Mouse (Mus musculus) small intestine, adult 2 months (tissue): ENCODE data around the gene Cldn3. TPM values are rescaled to one million over a fixed set of nuclear protein-coding genes. Genes with fewer than 3 reads are reported as not detected.

Experiments
- H3K27ac ChIP-seq: fragments of 200-500 bp; 2 replicates; pipeline ENCODE4 v1.5.1; 2012; ENCODE audit warnings: low read depth, low read length, control low read depth, inconsistent platforms; ENCODE audit not compliant: insufficient read depth
- H3K27me3 ChIP-seq: fragments of 200-500 bp; 2 replicates; pipeline ENCODE4 v1.6.1; 2012; ENCODE audit warnings: mild to moderate bottlenecking, moderate library complexity, low read length, inconsistent platforms; ENCODE audit not compliant: control insufficient read depth, insufficient read depth
- H3K36me3 ChIP-seq: fragments of 200-500 bp; 2 replicates; pipeline ENCODE4 v1.6.1; 2012; ENCODE audit warnings: mild to moderate bottlenecking, low read length, control low read depth, inconsistent platforms; ENCODE audit not compliant: control insufficient read depth, insufficient read depth
- H3K4me1 ChIP-seq: fragments of 200-500 bp; 2 replicates; pipeline ENCODE4 v1.6.1; 2012; ENCODE audit warnings: low read length, inconsistent platforms, mixed read lengths; ENCODE audit not compliant: control insufficient read depth, insufficient read depth, insufficient read length
- H3K4me3 ChIP-seq: fragments of 200-500 bp; 2 replicates; pipeline ENCODE4 v1.5.1; 2012; ENCODE audit warnings: low read depth, mild to moderate bottlenecking, control low read depth, inconsistent platforms, low read length, moderate library complexity
- CTCF ChIP-seq: fragments of 200-500 bp; IDR thresholded peaks from 2 replicates; pipeline ENCODE4 v1.5.1; 2012; ENCODE audit warnings: low read depth, mild to moderate bottlenecking, control low read depth, inconsistent platforms, low read length, moderate library complexity, mixed read lengths; ENCODE audit not compliant: insufficient replicate concordance, insufficient read length; ENCODE audit errors: extremely low read depth
- POLR2A ChIP-seq: fragments of 200-500 bp; IDR thresholded peaks from 2 replicates; pipeline ENCODE4 v1.6.1; 2012; ENCODE audit warnings: low read depth, mild to moderate bottlenecking, control low read depth, inconsistent platforms, low read length, moderate library complexity
- WGBS: fragments of 180-500 bp; shearing (Covaris S2); methylation state at CpG from one replicate; pipeline ENCODE4 v1.1.7; 2018; 5-methylcytosine and 5-hydroxymethylcytosine counted together
- polyA plus RNA-seq: library from polyadenylated mRNA; depleted of rRNA; stranded (reverse); fragments of >200 nt; gene quantifications from 2 replicates; pipeline ENCODE4 v1.2.3, GENCODE M21; 2012

Gene Cldn3
- polyA plus RNA-seq, 1 experiment = 2,448 TPM

DNA sequence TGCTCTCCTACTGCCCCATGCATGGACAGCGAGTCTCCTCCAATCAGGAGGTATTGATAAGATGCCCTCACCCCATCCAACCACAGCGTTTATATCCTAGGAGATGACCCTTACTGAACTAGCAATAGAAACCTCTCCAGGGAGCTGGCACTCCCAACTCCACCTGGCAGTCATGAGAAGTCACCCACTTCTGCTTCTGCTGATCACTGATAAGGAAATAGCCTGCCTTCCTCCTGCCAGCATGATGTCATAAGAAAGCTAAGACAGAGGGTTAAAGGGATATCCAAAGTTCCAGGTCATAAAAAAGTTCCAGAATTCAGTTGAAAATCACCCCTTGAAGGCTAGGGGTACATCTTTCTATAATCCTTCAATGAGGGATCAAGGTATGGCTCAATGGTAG is 9.8 kb upstream of the Cldn3 start:
- Histone ChIP-seq H3K36me3 (no peaks in the 10 kb centered on the region), H3K4me1 (peaks cover 36% of the 10 kb centered on the region), H3K4me3 (no peak overlapping the region), H3K27me3 (no peaks in the 10 kb centered on the region), H3K27ac (peak overlapping the region; percentile 80)
- WGBS = 23% methylated on average over 2 of the region's 2 CpGs
- no peak for TF ChIP-seq POLR2A
- TF ChIP-seq CTCF = no peak

DNA sequence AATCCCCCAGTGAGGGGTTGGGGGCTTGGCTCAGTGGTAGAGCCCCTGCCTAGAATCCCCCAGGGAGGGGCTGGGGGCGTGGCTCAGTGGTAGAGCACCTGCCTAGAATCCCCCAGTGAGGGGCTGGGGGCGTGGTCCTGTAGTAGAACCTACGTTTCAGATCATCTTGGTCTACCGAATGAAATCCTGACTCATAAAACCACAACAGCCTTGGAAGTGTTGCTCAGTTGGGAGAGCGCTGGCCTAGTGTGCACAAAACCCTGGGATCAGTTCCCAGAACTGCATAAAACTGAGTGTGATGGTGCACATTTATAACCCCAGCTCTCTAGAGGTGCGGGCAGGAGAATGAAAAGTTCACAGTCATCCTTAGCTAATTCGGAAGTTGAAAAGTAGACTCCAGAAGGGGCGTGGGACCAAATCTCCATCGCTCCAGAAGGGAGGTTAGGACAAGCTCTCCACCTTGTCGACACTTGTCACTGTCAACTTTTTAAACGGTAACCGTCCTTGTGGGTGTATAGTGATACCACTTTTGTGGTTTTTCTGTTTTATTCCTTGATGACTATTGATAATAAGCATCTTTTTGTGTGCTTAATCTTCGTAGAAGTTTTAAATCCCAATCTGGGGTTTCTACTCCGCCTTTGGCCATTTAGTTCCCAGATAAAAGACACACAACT is 9.3 kb upstream of the Cldn3 start:
- 73% methylated on average over 14 of the region's 14 CpGs for WGBS
- no peaks in the 10 kb centered on the region for H3K27me3 ChIP-seq
- TF ChIP-seq CTCF = no peak
- TF ChIP-seq POLR2A = no peak
- peak overlapping the region; percentile 70 for H3K27ac ChIP-seq
- H3K4me3 ChIP-seq = no peak overlapping the region
- no peaks in the 10 kb centered on the region for H3K36me3 ChIP-seq
- peaks cover 39% of the 10 kb centered on the region for H3K4me1 ChIP-seq

DNA sequence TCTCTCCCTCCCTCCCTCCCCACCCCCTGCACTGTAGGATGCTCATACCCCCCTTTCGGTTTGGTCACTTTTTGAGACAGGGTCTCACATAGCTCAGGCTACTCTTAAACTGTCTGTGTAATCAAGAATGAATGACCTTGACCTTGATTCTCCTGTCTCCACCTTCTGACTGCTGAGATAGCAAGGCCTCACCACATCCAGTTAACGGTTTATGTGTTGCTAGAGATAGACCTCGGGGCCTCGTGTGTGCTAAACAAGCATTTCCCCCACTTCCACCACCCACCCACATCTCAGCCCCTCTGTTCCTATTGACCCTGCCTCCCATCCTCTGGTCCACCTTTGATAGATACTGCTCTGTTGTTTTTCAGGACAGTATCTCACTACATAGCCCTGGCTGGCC is 8.2 kb upstream of the Cldn3 start:
- Histone ChIP-seq H3K36me3 (no peaks in the 10 kb centered on the region), H3K4me3 (no peak overlapping the region), H3K27ac (no peak overlapping the region), H3K4me1 (peaks cover 40% of the 10 kb centered on the region), H3K27me3 (no peaks in the 10 kb centered on the region)
- WGBS = 66% methylated on average over 4 of the region's 4 CpGs
- TF ChIP-seq CTCF (no peak), POLR2A (no peak)

DNA sequence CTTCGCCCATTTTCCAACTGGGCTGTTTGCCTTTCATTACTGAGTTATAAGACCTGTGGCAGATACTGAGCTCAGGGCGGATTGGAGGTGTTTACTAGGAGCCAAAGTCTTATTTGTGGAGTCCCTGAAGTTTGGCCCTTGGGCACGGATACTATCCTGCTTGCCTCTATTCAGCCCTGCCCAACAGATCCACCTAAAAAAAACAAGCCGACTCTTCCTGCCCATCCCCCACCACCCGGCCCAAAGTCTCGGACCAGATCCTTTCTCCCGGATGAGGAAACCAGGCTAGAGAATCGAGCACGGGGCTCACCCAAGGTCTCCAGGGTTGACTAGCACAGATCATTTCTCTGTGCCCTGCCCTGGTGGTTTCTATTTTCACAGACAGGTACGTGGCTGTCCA is 4.9 kb upstream of the Cldn3 start:
- 17% methylated on average over 10 of the region's 10 CpGs for WGBS

DNA sequence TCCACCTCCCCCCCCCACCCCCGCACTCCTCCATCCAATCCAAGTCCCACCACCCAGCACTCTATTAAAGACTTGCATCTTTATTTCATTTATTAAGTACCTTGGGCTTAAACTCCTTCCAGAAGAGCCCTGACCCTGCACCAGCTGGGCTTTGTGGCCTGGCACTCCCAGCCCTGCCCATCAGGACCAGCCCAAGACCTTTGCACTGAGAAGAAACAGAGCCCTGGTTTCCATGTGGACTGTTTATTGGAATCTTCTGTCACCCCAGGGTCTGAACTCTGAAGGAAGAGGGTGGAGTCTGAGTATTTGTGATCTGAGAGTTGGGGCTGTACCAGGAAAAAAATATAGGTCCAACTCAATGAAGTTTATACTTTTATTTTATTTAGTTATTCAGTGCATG is 2.9 kb upstream of the Cldn3 start:
- no peak overlapping the region for H3K4me3 ChIP-seq
- H3K27me3 ChIP-seq = peaks cover 4% of the 10 kb centered on the region; the same call in 1 of the 2 replicates
- no peak overlapping the region for H3K27ac ChIP-seq
- H3K4me1 ChIP-seq = peaks cover 29% of the 10 kb centered on the region
- no peaks in the 10 kb centered on the region for H3K36me3 ChIP-seq
- TF ChIP-seq POLR2A = peak; percentile 19; the same call in 1 of the 2 replicates
- no peak for TF ChIP-seq CTCF
- WGBS = 40% methylated on average over 1 of the region's 1 CpGs

More for the DNA sequence above, 4.9 kb upstream of the Cldn3 start:
- Histone ChIP-seq H3K27ac (peak overlapping the region; percentile 95), H3K36me3 (no peaks in the 10 kb centered on the region), H3K4me3 (no peak overlapping the region), H3K27me3 (no peaks in the 10 kb centered on the region), H3K4me1 (peaks cover 39% of the 10 kb centered on the region)
- no peak for TF ChIP-seq CTCF
- no peak for TF ChIP-seq POLR2A

DNA sequence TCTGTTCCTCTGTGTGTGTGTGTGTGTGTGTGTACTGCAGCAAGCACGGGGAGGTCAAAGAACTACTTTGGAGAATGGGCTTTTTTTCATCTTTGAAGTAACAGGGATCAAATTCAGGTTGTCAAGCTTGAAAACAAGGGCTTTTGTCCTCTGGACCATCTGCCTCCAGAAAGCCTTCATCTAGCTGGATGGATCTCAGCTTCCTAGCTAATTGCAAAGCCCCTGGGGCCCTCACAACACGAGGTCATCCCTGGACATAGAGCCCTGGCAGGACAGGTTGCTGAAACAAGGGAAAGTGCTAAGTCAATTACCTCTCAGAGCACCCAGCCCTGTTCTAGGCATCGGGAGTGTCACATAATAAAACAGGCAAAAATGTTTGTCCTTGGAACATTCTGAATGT is 2.2 kb upstream of the Cldn3 start:
- TF ChIP-seq CTCF (no peak), POLR2A (no peak)
- H3K27ac ChIP-seq = peak overlapping the region; percentile 98
- peaks cover 29% of the 10 kb centered on the region for H3K4me1 ChIP-seq
- H3K4me3 ChIP-seq = no peak overlapping the region
- H3K27me3 ChIP-seq = peaks cover 4% of the 10 kb centered on the region; the same call in 1 of the 2 replicates
- 16% methylated on average over 3 of the region's 3 CpGs for WGBS
- peaks cover 2% of the 10 kb centered on the region; the same call in 1 of the 2 replicates for H3K36me3 ChIP-seq

DNA sequence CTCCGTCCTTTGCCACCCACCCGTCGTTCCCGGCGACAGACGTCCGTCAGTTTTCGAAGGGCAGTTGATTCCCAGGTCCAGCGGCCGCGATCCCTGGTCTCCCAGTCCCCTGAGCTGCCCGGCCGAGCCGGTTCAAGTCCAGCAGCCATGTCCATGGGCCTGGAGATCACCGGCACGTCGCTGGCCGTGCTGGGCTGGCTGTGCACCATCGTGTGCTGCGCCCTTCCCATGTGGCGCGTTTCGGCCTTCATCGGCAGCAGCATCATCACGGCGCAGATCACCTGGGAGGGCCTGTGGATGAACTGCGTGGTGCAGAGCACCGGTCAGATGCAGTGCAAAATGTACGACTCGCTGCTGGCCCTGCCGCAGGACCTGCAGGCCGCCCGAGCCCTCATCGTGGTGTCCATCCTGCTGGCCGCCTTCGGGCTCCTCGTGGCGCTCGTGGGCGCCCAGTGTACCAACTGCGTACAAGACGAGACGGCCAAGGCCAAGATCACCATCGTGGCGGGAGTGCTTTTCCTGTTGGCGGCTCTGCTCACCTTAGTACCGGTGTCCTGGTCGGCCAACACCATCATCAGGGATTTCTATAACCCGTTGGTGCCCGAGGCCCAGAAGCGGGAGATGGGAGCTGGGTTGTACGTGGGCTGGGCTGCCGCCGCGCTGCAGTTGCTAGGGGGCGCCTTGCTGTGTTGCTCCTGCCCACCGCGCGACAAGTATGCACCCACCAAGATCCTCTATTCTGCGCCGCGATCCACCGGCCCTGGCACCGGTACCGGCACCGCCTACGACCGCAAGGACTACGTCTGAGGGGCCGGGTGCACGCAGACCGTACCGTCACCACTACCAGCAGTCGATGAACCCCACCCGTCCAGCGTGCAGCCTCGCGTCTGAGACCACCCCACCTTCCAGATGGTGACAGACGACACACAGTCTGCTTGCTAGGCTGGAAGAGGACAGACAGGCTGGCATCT is 569 bp downstream of the Cldn3 start:
- Histone ChIP-seq H3K4me3 (peak overlapping the region; percentile 70), H3K4me1 (peaks cover 30% of the 10 kb centered on the region), H3K27me3 (peaks cover 4% of the 10 kb centered on the region; the same call in 1 of the 2 replicates), H3K36me3 (peaks cover 6% of the 10 kb centered on the region; the same call in 1 of the 2 replicates), H3K27ac (peak overlapping the region; percentile 95)
- TF ChIP-seq POLR2A = no peak
- peak; percentile 12; the same call in 1 of the 2 replicates for TF ChIP-seq CTCF
- 3% methylated on average over 79 of the region's 79 CpGs for whole genome bisulfite sequencing
